Mouse (Mus musculus): ENCODE measurements around the gene Chrnb1.

Gene Chrnb1

DNA sequence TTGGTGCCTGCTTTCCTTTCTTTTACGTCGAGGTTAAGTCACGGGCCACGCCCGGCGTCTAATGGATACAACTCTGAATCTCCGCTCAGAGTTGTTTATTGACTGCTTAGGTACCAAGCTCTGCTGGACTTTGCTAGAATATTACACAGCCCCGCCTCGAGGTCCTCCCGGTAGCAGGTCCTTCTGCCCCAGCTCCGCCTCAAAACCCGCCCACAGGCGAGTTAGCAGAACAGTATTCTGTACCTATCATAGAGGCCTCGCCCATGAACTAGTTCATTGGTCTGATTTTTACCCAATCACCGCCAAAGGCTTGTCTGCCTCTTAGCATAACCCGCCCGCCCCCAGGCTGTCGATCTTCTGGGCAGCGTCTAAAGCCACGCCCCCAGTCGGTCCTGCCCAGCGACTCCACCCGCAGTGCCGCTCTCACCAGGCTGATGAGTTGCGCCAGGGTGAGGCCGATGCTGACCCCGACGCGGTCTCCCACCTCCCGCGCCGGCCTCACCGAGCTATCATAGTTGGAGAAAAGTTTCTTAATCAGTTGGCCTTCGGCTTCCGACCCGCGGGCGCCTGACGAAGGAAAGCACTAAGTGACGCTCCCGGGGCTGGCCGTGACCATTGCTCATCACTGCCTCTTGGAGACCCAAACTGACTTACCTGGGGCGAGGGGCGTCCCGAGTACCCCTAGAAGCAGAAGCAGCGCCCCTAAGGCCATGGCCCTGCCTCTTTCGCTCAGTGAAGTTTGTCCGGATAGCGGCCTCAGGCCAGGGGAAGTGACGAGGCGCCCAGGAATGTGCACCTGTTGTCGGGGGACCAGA is at the start of gene Chrnb1:
Chrnb1 (minus strand) TSS at position 776 of the 815 bp plus-strand sequence.
- peak; percentile 61 for DNase-seq (ENCODE audit: extremely low spot score, low read depth, low spot score)

DNA sequence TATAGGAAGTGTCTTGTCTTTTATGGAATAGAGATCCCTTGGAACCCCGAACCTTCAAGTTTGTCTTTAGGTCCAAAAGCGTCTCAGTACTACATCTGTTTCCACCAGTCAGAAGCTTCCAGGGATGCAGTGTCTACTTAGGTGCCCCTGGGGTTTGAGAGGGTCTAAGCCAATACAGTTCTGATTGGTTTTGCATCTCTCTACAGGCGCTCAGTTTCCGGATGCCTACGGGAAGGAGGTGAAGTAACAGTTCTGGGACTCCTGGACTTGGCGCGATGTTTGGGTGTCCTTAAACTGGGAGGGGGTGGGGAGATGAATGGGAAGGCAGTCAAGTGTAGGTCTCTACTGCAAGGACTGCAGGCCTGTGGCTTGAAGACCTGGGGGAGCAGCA is 43.0 kb upstream of the Chrnb1 start:
- DNase-seq (ENCODE audit: extremely low spot score, low read depth, low spot score), result no peak

DNA sequence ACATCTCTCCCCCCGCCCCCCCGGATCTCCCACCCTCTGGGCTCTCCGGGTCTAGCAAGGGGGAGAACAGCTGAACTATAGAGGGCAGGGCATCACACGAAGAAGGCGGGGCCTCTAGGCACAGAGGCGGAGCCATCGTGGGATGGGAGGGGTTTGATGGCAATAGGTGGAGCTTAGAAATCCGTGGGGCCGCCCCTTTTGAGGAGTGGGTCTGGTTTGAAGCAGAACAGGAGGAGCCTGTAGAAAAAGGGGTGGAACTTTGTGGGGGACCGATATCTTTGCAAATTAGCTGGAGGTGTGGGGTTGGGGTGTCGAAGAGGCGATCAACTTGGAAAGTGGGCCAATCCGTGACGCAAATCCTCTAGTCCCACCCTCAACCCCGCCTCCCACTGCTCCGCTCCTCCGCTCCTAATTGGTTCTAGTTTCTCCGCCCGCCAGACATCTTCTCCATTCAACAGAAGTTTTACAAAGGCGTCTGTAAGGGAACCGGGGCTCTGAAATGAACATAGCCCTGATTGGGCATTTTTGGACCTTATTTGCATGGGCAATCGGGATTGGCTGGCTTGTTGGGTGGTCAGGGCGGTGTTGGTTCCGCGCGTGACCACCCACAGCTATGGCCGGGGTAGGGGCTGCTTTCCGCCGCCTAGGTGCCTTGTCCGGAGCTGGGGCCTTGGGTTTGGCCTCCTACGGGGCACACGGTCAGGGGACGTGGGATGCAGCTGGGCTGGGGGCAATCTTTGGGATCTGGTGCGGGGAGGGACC is 42.4 kb upstream of the Chrnb1 start, which contains the start of gene Tmem256:
Tmem256 (plus strand) TSS at position 563 of the 762 bp plus-strand sequence.
- peak; percentile 93 for DNase-seq (ENCODE audit: extremely low spot score, low read depth, low spot score)

GRCm38 (mm10) chr11:69837604-69837951 is 41.8 kb upstream of the Chrnb1 start, which contains the start of gene Nlgn2:
Nlgn2 (minus strand) TSS chr11:69837784.
- no peak for DNase-seq (ENCODE audit: extremely low spot score, low read depth, low spot score)

DNA sequence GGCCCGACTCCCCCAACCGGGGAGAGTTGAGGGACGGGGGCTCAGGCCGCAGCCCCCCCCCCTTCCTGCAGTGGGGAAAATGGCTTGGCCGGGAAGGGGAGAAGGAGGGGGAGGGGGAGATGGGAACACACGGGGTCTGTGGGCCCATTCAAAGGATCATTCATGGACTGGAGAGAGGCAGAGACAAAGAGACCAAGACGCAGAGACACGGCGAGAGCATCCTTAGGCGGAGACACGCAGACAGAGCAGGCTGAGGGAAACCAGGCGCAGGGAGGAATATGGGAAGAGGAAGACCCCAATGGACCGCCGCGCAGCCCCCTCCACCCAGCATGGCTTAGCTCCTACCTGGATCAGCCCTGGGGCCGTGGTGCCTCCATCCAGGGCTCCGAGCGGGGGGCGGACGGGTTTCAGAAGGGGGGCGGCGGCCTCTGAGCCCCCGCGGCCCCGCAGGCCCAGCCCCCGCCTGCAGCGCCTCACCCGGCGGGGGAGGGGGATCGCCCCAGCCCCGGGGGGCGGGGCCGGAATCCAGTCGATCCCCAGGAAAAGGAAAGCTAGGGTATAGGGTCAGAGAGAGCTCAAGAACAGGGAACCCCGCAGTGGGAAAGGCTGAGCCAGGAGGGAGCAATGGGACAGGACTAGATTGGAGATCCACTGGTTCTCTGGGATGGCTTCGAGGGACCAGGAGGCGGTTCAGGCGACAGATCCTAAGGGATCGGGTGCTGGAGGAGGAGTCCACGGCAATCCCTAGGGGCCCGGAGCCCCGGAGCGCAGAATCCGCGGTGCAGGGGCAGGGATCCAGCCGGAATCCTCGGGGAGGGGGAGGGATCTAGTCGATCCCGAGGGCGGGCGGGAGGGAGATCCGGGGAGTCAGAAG is 41.2 kb upstream of the Chrnb1 start:
- DNase-seq (ENCODE audit: extremely low spot score, low read depth, low spot score), result no peak

- DNase-seq (ENCODE audit: extremely low spot score, low read depth, low spot score), result no peak
These were observed 40.2 kb upstream of the Chrnb1 start for GRCm38 (mm10) chr11:69835966-69836335.

- no peak for DNase-seq (ENCODE audit: extremely low spot score, low read depth, low spot score)
These were observed 39.7 kb upstream of the Chrnb1 start for GRCm38 (mm10) chr11:69835326-69835965.

DNA sequence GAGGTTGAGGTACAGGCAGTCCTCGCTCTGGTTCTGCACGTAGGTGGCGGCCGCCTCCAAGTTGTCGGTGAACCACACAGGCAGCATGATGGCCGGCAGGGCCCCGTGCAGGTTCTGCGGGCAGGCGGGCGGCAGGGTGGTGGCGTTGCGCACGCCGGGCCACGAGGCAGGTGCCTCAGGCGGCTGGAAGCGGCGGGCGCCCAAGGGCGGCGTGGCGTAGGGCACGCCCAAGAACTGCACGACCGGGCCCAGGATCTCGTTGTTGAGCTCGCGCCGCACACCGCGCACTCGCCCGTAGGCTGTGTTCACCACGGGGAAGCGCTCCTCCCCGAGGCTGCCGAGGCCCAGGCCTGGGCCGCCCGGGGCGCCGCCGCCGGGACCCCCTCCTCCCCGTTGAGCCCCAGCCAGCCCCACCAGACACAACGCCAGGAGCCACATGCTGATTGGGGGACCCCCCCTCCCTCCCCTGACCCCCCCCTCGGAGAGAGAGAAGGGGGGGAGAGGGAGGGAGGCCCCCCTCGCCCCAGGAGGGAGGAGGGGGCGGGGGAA is 38.3 kb upstream of the Chrnb1 start:
- no peak for DNase-seq (ENCODE audit: extremely low spot score, low read depth, low spot score)

GRCm38 (mm10) chr11:69833554-69833953 is 37.8 kb upstream of the Chrnb1 start:
- no peak for DNase-seq (ENCODE audit: extremely low spot score, low read depth, low spot score)

GRCm38 (mm10) chr11:69828832-69829231 is 33.1 kb upstream of the Chrnb1 start:
- DNase-seq (ENCODE audit: extremely low spot score, low read depth, low spot score), result no peak

- DNase-seq (ENCODE audit: extremely low spot score, low read depth, low spot score), result no peak
These were observed 27.7 kb upstream of the Chrnb1 start for GRCm38 (mm10) chr11:69823456-69823855.

- no peak for DNase-seq (ENCODE audit: extremely low spot score, low read depth, low spot score)
These were observed 26.3 kb upstream of the Chrnb1 start, which contains the start of gene Spem1 for GRCm38 (mm10) chr11:69822080-69822479. Spem1 (minus strand) TSS chr11:69822180.

DNA sequence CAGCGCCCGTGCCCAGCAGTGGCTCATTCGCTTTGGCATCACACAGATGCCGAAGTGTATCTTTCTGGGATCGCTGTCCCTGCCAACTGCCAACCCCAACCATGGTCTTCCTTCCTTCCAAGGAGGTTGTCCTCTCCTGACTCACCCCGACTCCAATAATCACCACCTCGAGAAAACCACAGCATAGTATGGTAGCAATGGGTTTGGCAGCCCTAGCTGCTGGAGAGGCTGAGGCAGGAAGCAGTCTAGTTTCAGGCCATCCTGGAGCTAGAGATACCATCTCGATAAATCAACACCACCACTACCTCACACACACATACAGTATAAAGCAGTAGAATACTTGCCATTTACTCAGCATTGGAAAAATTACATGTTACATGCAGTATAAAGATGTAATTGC is 23.1 kb upstream of the Chrnb1 start:
- no peak for DNase-seq (ENCODE audit: extremely low spot score, low read depth, low spot score)

- no peak for DNase-seq (ENCODE audit: extremely low spot score, low read depth, low spot score)
These were observed 22.6 kb upstream of the Chrnb1 start, which contains the start of gene Spem2 for GRCm38 (mm10) chr11:69818365-69818764. Spem2 (minus strand) TSS chr11:69818465.

DNA sequence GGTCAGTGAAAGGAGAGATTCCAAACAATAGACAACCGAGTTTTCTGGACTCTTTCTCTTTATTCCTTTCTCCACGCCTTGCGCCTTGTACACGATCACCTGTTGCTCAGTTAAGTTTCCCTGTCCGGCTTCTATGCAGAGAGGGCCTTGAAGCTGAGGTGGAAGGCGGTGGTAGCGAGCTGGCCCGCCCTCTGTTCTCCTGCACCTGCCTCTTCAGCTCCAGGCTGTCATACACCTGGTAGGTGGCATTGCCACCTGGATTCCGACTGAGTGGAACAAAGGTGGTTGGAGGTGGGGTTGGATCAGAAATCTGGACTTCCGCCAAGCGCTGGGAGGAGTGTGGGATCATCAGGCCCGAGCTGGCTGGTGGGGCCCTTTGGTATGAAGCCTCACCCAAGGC is 20.8 kb upstream of the Chrnb1 start:
- no peak for DNase-seq (ENCODE audit: extremely low spot score, low read depth, low spot score)

GRCm38 (mm10) chr11:69815155-69815554 is 19.4 kb upstream of the Chrnb1 start, which contains the start of gene Gm39566:
Gm39566 (minus strand) TSS chr11:69815298.
- no peak for DNase-seq (ENCODE audit: extremely low spot score, low read depth, low spot score)

DNA sequence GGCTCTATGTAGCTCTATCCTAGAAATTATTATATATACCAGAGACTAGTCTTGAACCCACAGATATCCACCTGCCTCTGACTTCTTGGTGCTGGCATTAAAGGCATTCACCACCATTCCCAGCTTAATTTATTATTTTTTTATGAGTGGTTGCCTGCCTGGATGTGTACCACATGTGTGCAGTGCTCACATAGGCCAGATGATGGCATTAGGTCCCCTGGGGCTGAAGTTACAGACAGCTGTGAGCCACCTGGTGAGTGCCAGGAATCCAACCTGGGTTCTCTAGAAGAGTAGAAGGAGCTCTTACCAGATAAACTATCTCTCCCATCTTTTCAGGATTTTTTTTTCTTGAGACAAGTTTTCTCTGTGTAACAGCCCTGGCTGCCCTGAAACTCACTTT is 14.5 kb upstream of the Chrnb1 start:
- DNase-seq (ENCODE audit: extremely low spot score, low read depth, low spot score), result no peak

DNA sequence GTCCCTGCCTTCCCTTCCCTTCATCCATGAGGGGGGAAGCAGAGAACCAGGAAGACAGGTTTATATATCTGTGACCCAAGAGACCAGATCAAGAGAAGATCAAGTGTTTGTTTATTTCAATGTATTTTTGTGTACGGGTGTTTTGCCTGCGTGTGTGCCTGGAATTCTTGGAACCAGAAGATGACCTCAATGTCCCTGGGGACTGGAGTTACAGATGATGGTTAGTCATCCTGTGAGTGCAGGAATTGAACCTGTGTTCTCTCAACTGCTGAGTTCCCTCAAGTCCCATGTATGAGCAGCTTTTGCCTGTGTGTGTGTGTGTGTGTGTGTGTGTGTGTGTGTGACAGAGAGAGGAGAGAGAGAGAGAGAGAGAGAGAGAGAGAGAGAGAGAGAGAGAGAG is 11.9 kb upstream of the Chrnb1 start:
- no peak for DNase-seq (ENCODE audit: extremely low spot score, low read depth, low spot score)

DNA sequence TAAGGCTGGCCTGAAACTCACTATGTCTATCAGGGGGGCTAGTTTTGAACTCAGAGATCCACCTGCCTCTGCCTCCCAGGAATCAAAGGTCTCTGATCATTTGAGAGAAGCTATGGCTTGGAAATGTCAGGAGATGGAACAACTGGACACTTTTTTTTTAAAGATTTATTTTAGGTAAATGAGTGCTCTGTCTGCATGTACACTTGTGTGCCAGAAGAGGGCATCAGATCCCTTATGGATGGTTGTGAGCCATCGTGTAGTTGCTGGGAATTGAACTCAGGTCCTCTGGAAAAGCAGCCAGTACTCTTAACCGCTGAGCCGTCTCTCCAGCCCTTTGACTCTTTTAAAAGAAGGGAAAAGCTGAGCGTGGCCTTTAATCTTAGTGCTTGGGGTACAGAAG is 10.6 kb upstream of the Chrnb1 start:
- no peak for DNase-seq (ENCODE audit: extremely low spot score, low read depth, low spot score)
